Mouse (Mus musculus): ENCODE data around the gene Crybg3. TPM values are rescaled to one million over a fixed set of nuclear protein-coding genes. Genes with fewer than 3 reads are reported as not detected.

The Crybg3 gene
- total and polyA plus RNA-seq, 3 experiments: 2.7 to 5.0 (median 2.8) TPM

DNA sequence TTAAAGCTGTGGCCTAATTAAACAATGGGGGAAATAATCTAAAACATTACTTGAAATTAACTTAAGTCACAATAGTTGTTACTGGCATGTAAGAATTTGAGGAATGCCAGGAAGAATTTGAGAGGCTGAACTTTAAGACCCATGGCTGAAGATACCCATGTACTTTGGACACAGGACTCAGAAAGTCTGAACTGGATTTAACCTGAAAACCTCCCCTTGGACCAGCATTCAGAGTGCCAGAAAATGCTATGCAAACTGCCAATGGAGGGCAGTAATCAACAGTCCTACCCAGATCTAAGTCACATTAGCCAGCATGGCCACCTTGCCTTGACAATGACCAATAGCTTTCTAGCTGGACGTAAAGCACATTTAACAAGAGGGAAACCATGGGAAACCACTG, 102.8 kb downstream of the Crybg3 start:
- no peak overlapping the region for H3K9ac ChIP-seq (ENCODE audit: insufficient read depth, low read depth)
- H3K79me2 ChIP-seq (replicated peaks; ENCODE audit: control insufficient read depth, extremely low read depth, insufficient read depth, poor library complexity, severe bottlenecking): no peaks in the 10 kb centered on the region
- H3K4me3 ChIP-seq (replicated peaks in 1 of 3; ENCODE audit: low read depth in 2 of 3, low read length in 2 of 3, poor library complexity in 1 of 3): no peak overlapping the region
- TF ChIP-seq PAX5 (IDR thresholded peaks at IDR 0.05; ENCODE audit: low read length) (no peak), NELFE (IDR thresholded peaks at IDR 0.05; ENCODE audit: low read depth, low read length) (no peak), KAT2A (IDR thresholded peaks at IDR 0.05; ENCODE audit: insufficient replicate concordance, low read length) (no peak), ETS1 (conservative IDR thresholded peaks at IDR 0.05; ENCODE audit: low read depth, low read length) (no peak), SMC3 (IDR thresholded peaks at IDR 0.05; ENCODE audit: low read depth, low read length) (peak; percentile 62), RAD21 (IDR thresholded peaks at IDR 0.05; ENCODE audit: low read depth, low read length) (peak; percentile 49), ZC3H11A (IDR thresholded peaks at IDR 0.05; ENCODE audit: low read depth, low read length) (no peak), TCF12 (IDR thresholded peaks at IDR 0.05; ENCODE audit: low read depth, low read length) (no peak), CTCF (conservative IDR thresholded peaks at IDR 0.05 in 1 of 2, IDR thresholded peaks at IDR 0.05 in 1 of 2; ENCODE audit: low read depth in 2 of 2, low read length in 2 of 2) (peak in 1 of 2 experiments; percentile 53; a peak in 2 of 4 replicates)
- H3K27me3 ChIP-seq (replicated peaks): no peaks in the 10 kb centered on the region
- in situ Hi-C loops (cut with MboI; ENCODE audit: low pct_ligation_motif_present, low pct_unique_long_range_greater_than_20kb, low sequenced_read_pairs): no loop called here
- dilution Hi-C loops (cut with MboI; ENCODE audit: extremely low pct_ligation_motif_present, extremely low pct_unique_long_range_greater_than_20kb, low sequenced_read_pairs): no loop called here
- DNase-seq (ENCODE audit: extremely low read depth): no peak
- no peak overlapping the region for H3K4me2 ChIP-seq (ENCODE audit: insufficient read depth, low read depth, poor library complexity, severe bottlenecking)
- peaks cover 0 to 8% of the 10 kb centered on the region in 2 experiments; a peak in 2 of 4 replicates for H3K4me1 ChIP-seq (ENCODE audit: control insufficient read depth in 1 of 2, insufficient read depth in 2 of 2)
- H3K27ac ChIP-seq (ENCODE audit: insufficient read depth, low read depth): no peak overlapping the region
- H3K9me3 ChIP-seq (replicated peaks; ENCODE audit: low read length): no peaks in the 10 kb centered on the region
- H3K36me3 ChIP-seq (replicated peaks in 1 of 2; ENCODE audit: control insufficient read depth in 1 of 2, insufficient read depth in 1 of 2, low read length in 1 of 2): peaks cover 11 to 57% of the 10 kb centered on the region in 2 experiments

DNA sequence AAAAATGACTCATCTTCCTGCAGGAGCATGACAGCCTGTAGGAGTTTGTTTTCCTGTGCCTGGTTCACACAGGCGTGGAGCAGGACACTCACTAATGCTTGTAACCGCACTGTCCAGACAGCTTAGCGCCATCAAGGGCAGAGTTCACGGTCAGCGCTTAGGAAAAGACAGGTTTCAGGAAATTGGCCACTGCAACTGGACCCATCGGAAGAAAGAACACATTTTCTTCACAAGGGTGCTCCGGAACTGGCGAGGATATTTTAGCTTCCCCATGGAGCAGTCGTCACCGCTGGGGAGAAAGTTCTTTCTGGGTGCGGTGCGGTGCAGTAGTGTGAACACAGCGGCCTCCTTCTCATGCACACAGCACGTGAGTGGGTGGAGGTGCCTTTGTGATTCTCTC, 107.6 kb downstream of the Crybg3 start:
- Histone ChIP-seq H3K27me3 (replicated peaks) (no peaks in the 10 kb centered on the region), H3K4me3 (replicated peaks in 1 of 3; ENCODE audit: low read depth in 2 of 3, low read length in 2 of 3, poor library complexity in 1 of 3) (no peak overlapping the region), H3K36me3 (replicated peaks in 1 of 2; ENCODE audit: control insufficient read depth in 1 of 2, insufficient read depth in 1 of 2, low read length in 1 of 2) (peaks cover 37 to 91% of the 10 kb centered on the region in 2 experiments), H3K4me1 (ENCODE audit: control insufficient read depth in 1 of 2, insufficient read depth in 2 of 2) (no peaks in the 10 kb centered on the region; a peak in 2 of 4 replicates), H3K79me2 (replicated peaks; ENCODE audit: control insufficient read depth, extremely low read depth, insufficient read depth, poor library complexity, severe bottlenecking) (no peaks in the 10 kb centered on the region), H3K9me3 (replicated peaks; ENCODE audit: low read length) (no peaks in the 10 kb centered on the region), H3K27ac (ENCODE audit: insufficient read depth, low read depth) (no peak overlapping the region), H3K9ac (ENCODE audit: insufficient read depth, low read depth) (no peak overlapping the region), H3K4me2 (ENCODE audit: insufficient read depth, low read depth, poor library complexity, severe bottlenecking) (no peak overlapping the region)
- dilution Hi-C loops (cut with MboI; ENCODE audit: extremely low pct_ligation_motif_present, extremely low pct_unique_long_range_greater_than_20kb, low sequenced_read_pairs) (no loop called here), in situ Hi-C loops (cut with MboI; ENCODE audit: low pct_ligation_motif_present, low pct_unique_long_range_greater_than_20kb, low sequenced_read_pairs) (no loop called here)
- DNase-seq (ENCODE audit: extremely low read depth): no peak
- TF ChIP-seq CTCF (conservative IDR thresholded peaks at IDR 0.05 in 1 of 2, IDR thresholded peaks at IDR 0.05 in 1 of 2; ENCODE audit: low read depth in 2 of 2, low read length in 2 of 2) (no peak), USF1 (IDR thresholded peaks at IDR 0.05; ENCODE audit: low read depth, low read length) (no peak), SMC3 (IDR thresholded peaks at IDR 0.05; ENCODE audit: low read depth, low read length) (no peak), TCF12 (IDR thresholded peaks at IDR 0.05; ENCODE audit: low read depth, low read length) (no peak), USF2 (conservative IDR thresholded peaks at IDR 0.05; ENCODE audit: low read depth, low read length) (no peak), EP300 (IDR thresholded peaks at IDR 0.05; ENCODE audit: low read length) (no peak), UBTF (IDR thresholded peaks at IDR 0.05; ENCODE audit: low read depth, low read length) (no peak), IRF4 (IDR thresholded peaks at IDR 0.05; ENCODE audit: low read depth, low read length) (no peak), RCOR1 (conservative IDR thresholded peaks at IDR 0.05; ENCODE audit: low read depth, low read length) (no peak), KAT2A (IDR thresholded peaks at IDR 0.05; ENCODE audit: insufficient replicate concordance, low read length) (no peak), NRF1 (IDR thresholded peaks at IDR 0.05; ENCODE audit: low read depth, low read length) (no peak), CHD2 (IDR thresholded peaks at IDR 0.05; ENCODE audit: low read length) (no peak), ZKSCAN1 (IDR thresholded peaks at IDR 0.05; ENCODE audit: borderline replicate concordance, low read depth, low read length) (no peak), SIN3A (IDR thresholded peaks at IDR 0.05; ENCODE audit: low read length) (no peak), POLR2AphosphoS2 (IDR thresholded peaks at IDR 0.05; ENCODE audit: low read depth, low read length) (no peak), ELF1 (IDR thresholded peaks at IDR 0.05; ENCODE audit: low read depth, low read length) (no peak)
